Mouse (Mus musculus) liver, embryonic 12.5 days (tissue): ENCODE results near the gene Atp8b5. TPM values are rescaled to one million over a fixed set of nuclear protein-coding genes. Genes with fewer than 3 reads are reported as not detected.
A peak's percentile ranks its signal among the peaks of the same experiment; 100 is the strongest.

Experiments used
- ATAC-seq: fragments of 200-750 bp; cut with Nextera tagmentation; 2 replicates; pipeline ENCODE4 v1.8.0; 2017; ENCODE audit warnings: moderate number of reproducible peaks, mild to moderate bottlenecking, moderate library complexity
- H3K27ac ChIP-seq: fragments of 300-500 bp; sonication (generic); 2 replicates; pipeline ENCODE4 v1.5.1; 2016; ENCODE audit warnings: mild to moderate bottlenecking
- H3K27me3 ChIP-seq: fragments of 300-500 bp; sonication (generic); replicated peaks from 2 replicates; pipeline ENCODE4 v1.6.1; 2016; ENCODE audit warnings: mild to moderate bottlenecking, moderate library complexity
- H3K36me3 ChIP-seq: fragments of 300-500 bp; sonication (generic); 2 replicates; pipeline ENCODE4 v1.6.1; 2016; ENCODE audit warnings: mild to moderate bottlenecking, moderate library complexity
- H3K4me1 ChIP-seq: fragments of 300-500 bp; sonication (generic); 2 replicates; pipeline ENCODE4 v1.6.1; 2016
- H3K4me2 ChIP-seq: fragments of 300-500 bp; sonication (generic); 2 replicates; pipeline ENCODE4 v1.6.1; 2016; ENCODE audit warnings: mild to moderate bottlenecking, moderate library complexity
- H3K4me3 ChIP-seq: fragments of 300-500 bp; sonication (generic); 2 replicates; pipeline ENCODE4 v1.5.1; 2016; ENCODE audit warnings: mild to moderate bottlenecking, moderate library complexity
- H3K9ac ChIP-seq: fragments of 300-500 bp; sonication (generic); 2 replicates; pipeline ENCODE4 v1.6.1; 2016; ENCODE audit warnings: mild to moderate bottlenecking, moderate library complexity
- H3K9me3 ChIP-seq: fragments of 300-500 bp; sonication (generic); replicated peaks from 2 replicates; pipeline ENCODE4 v1.6.1; 2016; ENCODE audit warnings: mild to moderate bottlenecking, moderate library complexity
- WGBS: fragments of 180-500 bp; shearing (Covaris S2); methylation state at CpG from one replicate; pipeline ENCODE4 v1.1.7; 2016; ENCODE audit not compliant: insufficient replicate concordance; 5-methylcytosine and 5-hydroxymethylcytosine counted together
- polyA plus RNA-seq: library from polyadenylated mRNA; unstranded; fragments of >200 nt; fragmentation: Nextera tagmentation; extraction: Ambion mirVana; gene quantifications from 2 replicates; pipeline ENCODE4 v1.2.1, GENCODE M21; 2016

Atp8b5 gene
- polyA plus RNA-seq, 1 experiment from 2014 or later, result 0.27 TPM

- no peak overlapping the region for H3K4me2 ChIP-seq
- ATAC-seq, result no peak
- H3K9ac ChIP-seq, result no peak overlapping the region
- no peak overlapping the region for H3K27ac ChIP-seq
- H3K4me1 ChIP-seq, result peaks cover 4% of the 10 kb centered on the region; the same call in 1 of the 2 replicates
- no peak overlapping the region for H3K4me3 ChIP-seq
- no peaks in the 10 kb centered on the region for H3K27me3 ChIP-seq
- H3K9me3 ChIP-seq, result no peaks in the 10 kb centered on the region
- 71% methylated on average over 2 of the region's 2 CpGs for WGBS
- no peaks in the 10 kb centered on the region for H3K36me3 ChIP-seq
Measured at GRCm38 (mm10) chr4:43389390-43389789, 122.4 kb downstream of the Atp8b5 start.

GRCm38 (mm10) chr4:43389845-43390440, 123.0 kb downstream of the Atp8b5 start:
- no peak overlapping the region for H3K9ac ChIP-seq
- H3K9me3 ChIP-seq, result no peaks in the 10 kb centered on the region
- 62% methylated on average over 9 of the region's 9 CpGs for WGBS
- H3K27me3 ChIP-seq, result no peaks in the 10 kb centered on the region
- no peak for ATAC-seq
- H3K27ac ChIP-seq, result no peak overlapping the region
- no peaks in the 10 kb centered on the region for H3K36me3 ChIP-seq
- H3K4me3 ChIP-seq, result no peak overlapping the region
- no peak overlapping the region for H3K4me2 ChIP-seq
- H3K4me1 ChIP-seq, result peaks cover 4% of the 10 kb centered on the region; the same call in 1 of the 2 replicates

- 64% methylated on average over 3 of the region's 3 CpGs for WGBS
- H3K4me3 ChIP-seq, result no peak overlapping the region
- no peak overlapping the region for H3K27ac ChIP-seq
- H3K9ac ChIP-seq, result no peak overlapping the region
- no peak overlapping the region for H3K4me2 ChIP-seq
- no peaks in the 10 kb centered on the region for H3K27me3 ChIP-seq
- peaks cover 4% of the 10 kb centered on the region; the same call in 1 of the 2 replicates for H3K4me1 ChIP-seq
- no peak for ATAC-seq
- no peaks in the 10 kb centered on the region for H3K36me3 ChIP-seq
- H3K9me3 ChIP-seq, result no peaks in the 10 kb centered on the region
Measured at GRCm38 (mm10) chr4:43391521-43392050, 124.6 kb downstream of the Atp8b5 start.

GRCm38 (mm10) chr4:43394345-43394891, 127.5 kb downstream of the Atp8b5 start:
- Histone ChIP-seq H3K27me3 (peaks cover 15% of the 10 kb centered on the region), H3K4me3 (no peak overlapping the region), H3K36me3 (no peaks in the 10 kb centered on the region), H3K9ac (no peak overlapping the region), H3K9me3 (no peaks in the 10 kb centered on the region), H3K4me1 (peaks cover 4% of the 10 kb centered on the region; the same call in 1 of the 2 replicates), H3K27ac (peak overlapping the region; percentile 12; the same call in 1 of the 2 replicates), H3K4me2 (no peak overlapping the region)
- no peak for ATAC-seq
- 43% methylated on average over 15 of the region's 15 CpGs for WGBS

GRCm38 (mm10) chr4:43395147-43395546, 128.2 kb downstream of the Atp8b5 start:
- Histone ChIP-seq H3K4me2 (no peak overlapping the region), H3K4me3 (no peak overlapping the region), H3K9me3 (no peaks in the 10 kb centered on the region), H3K9ac (no peak overlapping the region), H3K27me3 (peaks cover 20% of the 10 kb centered on the region), H3K36me3 (no peaks in the 10 kb centered on the region), H3K27ac (0 out of 2 replicates have a peak overlapping the region, but pooled peaks have one; percentile 12), H3K4me1 (peaks cover 4% of the 10 kb centered on the region; the same call in 1 of the 2 replicates)
- ATAC-seq, result no peak
- WGBS, result 58% methylated on average over 5 of the region's 5 CpGs

GRCm38 (mm10) chr4:43395836-43396235, 128.9 kb downstream of the Atp8b5 start:
- H3K9me3 ChIP-seq, result no peaks in the 10 kb centered on the region
- no peak for ATAC-seq
- no peak overlapping the region for H3K4me2 ChIP-seq
- no peaks in the 10 kb centered on the region for H3K36me3 ChIP-seq
- no peak overlapping the region for H3K9ac ChIP-seq
- H3K27me3 ChIP-seq, result peaks cover 20% of the 10 kb centered on the region
- WGBS, result 57% methylated on average over 9 of the region's 9 CpGs
- H3K4me3 ChIP-seq, result no peak overlapping the region
- H3K4me1 ChIP-seq, result peaks cover 4% of the 10 kb centered on the region; the same call in 1 of the 2 replicates
- H3K27ac ChIP-seq, result no peak overlapping the region

- Histone ChIP-seq H3K27ac (no peak overlapping the region), H3K4me3 (no peak overlapping the region), H3K9me3 (no peaks in the 10 kb centered on the region), H3K27me3 (peaks cover 21% of the 10 kb centered on the region), H3K36me3 (no peaks in the 10 kb centered on the region), H3K4me2 (no peak overlapping the region), H3K4me1 (peaks cover 4% of the 10 kb centered on the region; the same call in 1 of the 2 replicates), H3K9ac (no peak overlapping the region)
- ATAC-seq, result no peak
- WGBS, result 64% methylated on average over 5 of the region's 5 CpGs
Measured at GRCm38 (mm10) chr4:43396381-43396780, 129.4 kb downstream of the Atp8b5 start.

- ATAC-seq, result no peak
- peaks cover 24% of the 10 kb centered on the region for H3K27me3 ChIP-seq
- no peak overlapping the region for H3K4me2 ChIP-seq
- 63% methylated on average over 4 of the region's 4 CpGs for WGBS
- H3K9me3 ChIP-seq, result no peaks in the 10 kb centered on the region
- H3K4me3 ChIP-seq, result no peak overlapping the region
- H3K27ac ChIP-seq, result no peak overlapping the region
- no peak overlapping the region for H3K9ac ChIP-seq
- H3K36me3 ChIP-seq, result no peaks in the 10 kb centered on the region
- peaks cover 4% of the 10 kb centered on the region; the same call in 1 of the 2 replicates for H3K4me1 ChIP-seq
Measured at GRCm38 (mm10) chr4:43398014-43398413, 131.1 kb downstream of the Atp8b5 start.

- 45% methylated on average over 17 of the region's 17 CpGs for WGBS
- no peak for ATAC-seq
- no peaks in the 10 kb centered on the region for H3K9me3 ChIP-seq
- H3K27me3 ChIP-seq, result peaks cover 24% of the 10 kb centered on the region
- H3K4me3 ChIP-seq, result no peak overlapping the region
- H3K27ac ChIP-seq, result no peak overlapping the region
- H3K4me2 ChIP-seq, result no peak overlapping the region
- H3K4me1 ChIP-seq, result peaks cover 4% of the 10 kb centered on the region; the same call in 1 of the 2 replicates
- H3K9ac ChIP-seq, result no peak overlapping the region
- no peaks in the 10 kb centered on the region for H3K36me3 ChIP-seq
Measured at GRCm38 (mm10) chr4:43398829-43399331, 131.9 kb downstream of the Atp8b5 start.

- ATAC-seq, result no peak
- Histone ChIP-seq H3K4me2 (no peak overlapping the region), H3K27ac (no peak overlapping the region), H3K27me3 (peaks cover 29% of the 10 kb centered on the region), H3K9ac (no peak overlapping the region), H3K4me3 (no peak overlapping the region), H3K9me3 (no peaks in the 10 kb centered on the region), H3K36me3 (no peaks in the 10 kb centered on the region), H3K4me1 (no peaks in the 10 kb centered on the region; the same call in 1 of the 2 replicates)
- WGBS, result 69% methylated on average over 31 of the region's 31 CpGs
Measured at GRCm38 (mm10) chr4:43399391-43400131, 132.6 kb downstream of the Atp8b5 start.

- ATAC-seq, result no peak
- 43% methylated on average over 10 of the region's 10 CpGs for WGBS
- Histone ChIP-seq H3K27ac (no peak overlapping the region), H3K4me1 (no peaks in the 10 kb centered on the region; the same call in 1 of the 2 replicates), H3K9me3 (no peaks in the 10 kb centered on the region), H3K4me3 (no peak overlapping the region), H3K36me3 (no peaks in the 10 kb centered on the region), H3K9ac (no peak overlapping the region), H3K4me2 (no peak overlapping the region), H3K27me3 (peaks cover 43% of the 10 kb centered on the region)
Measured at GRCm38 (mm10) chr4:43400976-43401375, 134.0 kb downstream of the Atp8b5 start.

GRCm38 (mm10) chr4:43401486-43401885, 134.5 kb downstream of the Atp8b5 start:
- WGBS, result 69% methylated on average over 10 of the region's 10 CpGs
- no peak overlapping the region for H3K9ac ChIP-seq
- H3K36me3 ChIP-seq, result no peaks in the 10 kb centered on the region
- no peak overlapping the region for H3K27ac ChIP-seq
- no peak for ATAC-seq
- H3K4me2 ChIP-seq, result no peak overlapping the region
- peaks cover 3% of the 10 kb centered on the region; the same call in 1 of the 2 replicates for H3K4me1 ChIP-seq
- H3K4me3 ChIP-seq, result no peak overlapping the region
- H3K27me3 ChIP-seq, result peaks cover 48% of the 10 kb centered on the region
- no peaks in the 10 kb centered on the region for H3K9me3 ChIP-seq
